Mouse (Mus musculus): ENCODE data around the gene Ifi27l2a. TPM values are rescaled to one million over a fixed set of nuclear protein-coding genes. Genes with fewer than 3 reads are reported as not detected.

Ifi27l2a gene
- 204 TPM for polyA plus RNA-seq (2017; shearing (Covaris generic))

DNA sequence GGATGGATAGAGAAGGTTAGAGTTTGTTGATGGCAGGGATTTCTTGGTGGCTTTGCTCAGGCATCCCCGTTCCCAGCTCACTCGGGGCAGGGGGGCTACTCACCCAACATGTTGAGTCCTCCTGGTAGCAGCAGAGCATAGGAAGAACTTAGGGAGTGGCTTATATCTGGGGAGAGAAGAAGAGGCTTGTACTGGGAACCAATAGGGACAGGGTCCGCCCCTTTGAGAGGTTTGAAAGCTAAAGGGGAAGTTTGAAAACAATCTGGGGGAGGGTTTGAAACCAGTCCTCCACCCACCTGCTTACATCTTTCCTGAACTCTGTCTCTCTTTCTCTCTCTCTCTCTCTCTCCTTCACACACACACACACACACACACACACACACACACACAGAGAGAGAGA is at the start of gene Ifi27l2a:
Gene Ifi27l2a (minus strand): TSS at position 157 of the 400 bp plus-strand sequence.

DNA sequence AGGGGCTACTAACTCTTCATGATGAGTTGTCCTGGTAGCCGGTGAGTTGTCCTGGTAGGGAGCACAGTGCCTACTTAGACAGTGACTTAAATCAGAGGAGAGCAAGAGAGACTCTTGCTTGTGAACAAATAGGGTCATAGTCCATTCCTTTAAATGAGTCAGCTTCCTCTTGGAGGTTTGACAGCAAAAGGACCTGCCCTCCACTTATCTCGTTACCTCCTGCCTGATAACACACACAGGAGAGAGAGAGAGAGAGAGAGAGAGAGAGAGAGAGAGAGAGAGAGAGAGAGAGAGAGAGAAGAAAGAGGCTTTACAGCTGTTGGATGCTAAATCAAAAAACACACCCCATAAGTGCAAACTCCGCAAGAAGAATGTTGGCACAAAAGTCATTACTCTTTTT is 13.7 kb upstream of the Ifi27l2a start, which contains the start of gene Ifi27l2b:
Gene Ifi27l2b (minus strand): TSS at position 84 of the 400 bp plus-strand sequence.

DNA sequence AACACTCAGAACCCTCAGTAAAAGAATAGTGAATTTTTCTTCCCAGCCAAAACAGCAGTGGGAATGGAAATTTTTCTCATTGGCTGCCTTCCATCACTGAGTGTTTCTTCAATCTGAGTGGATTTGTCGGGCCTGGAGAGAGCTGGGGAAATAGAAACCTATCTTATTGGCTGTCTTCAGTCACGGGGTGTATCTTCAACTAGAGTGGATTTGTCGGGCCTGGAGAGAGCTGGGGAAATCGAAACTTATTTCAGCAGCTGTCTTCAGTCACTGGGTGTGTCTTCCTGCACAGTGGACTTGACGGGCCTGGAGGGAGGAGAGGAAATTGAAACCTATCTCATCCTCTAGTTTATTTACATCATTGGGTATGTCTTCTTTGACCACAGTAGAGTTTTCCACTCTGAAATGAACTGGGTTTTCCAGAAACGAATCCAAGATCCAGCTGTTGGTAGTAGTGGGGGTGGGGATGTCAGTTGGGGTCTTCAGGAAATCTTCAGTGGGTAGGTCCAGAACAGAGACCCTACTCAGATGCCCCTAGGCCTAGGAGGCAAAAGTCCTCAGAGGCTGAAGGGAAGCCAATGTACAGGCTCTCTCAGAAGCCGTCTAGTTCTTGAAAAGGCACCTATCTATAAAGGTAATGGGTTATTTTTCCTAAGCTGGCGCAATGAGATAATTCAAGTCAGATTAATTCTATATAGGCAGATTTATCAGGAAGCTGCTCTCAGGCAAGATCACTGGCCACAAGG is 9.3 kb downstream of the Ifi27l2a start, which contains the start of gene Ifi27:
Gene Ifi27 (plus strand): TSS at position 226 of the 746 bp plus-strand sequence.

DNA sequence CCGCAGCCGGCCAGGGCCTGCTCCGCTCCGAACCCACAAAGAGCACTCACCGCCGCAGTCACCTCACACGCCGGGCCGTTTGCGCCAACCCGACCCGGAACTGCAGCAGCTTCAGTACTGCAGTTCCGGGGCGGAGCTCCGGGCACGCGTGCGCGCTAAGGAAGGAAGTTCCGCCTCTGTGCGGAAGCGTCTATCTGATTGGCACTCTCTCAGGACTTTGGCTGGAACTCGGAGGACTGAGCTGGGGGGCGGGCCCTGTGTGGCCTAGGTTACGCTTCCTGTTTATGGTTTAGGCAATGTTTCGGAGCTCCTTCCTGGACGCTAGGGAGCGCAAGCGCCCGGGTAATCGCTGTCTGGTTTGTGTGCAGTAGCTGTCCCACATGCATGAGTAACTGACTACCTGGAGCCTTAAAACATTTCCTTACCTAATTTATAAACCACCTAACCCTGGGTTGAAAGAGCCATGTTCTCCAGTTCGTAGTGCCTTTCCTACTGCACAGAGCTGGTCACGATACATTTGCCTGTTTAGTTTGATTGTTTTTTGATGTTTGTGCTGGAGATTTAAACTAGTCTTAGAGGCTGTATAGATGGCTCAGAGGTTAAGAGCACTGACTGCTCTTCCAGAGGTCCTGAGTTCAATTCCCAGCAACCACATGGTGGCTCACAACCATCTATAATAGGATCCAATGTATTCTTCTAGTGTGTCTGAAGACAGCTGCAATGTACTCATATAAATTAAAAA is 17.6 kb downstream of the Ifi27l2a start, which contains the start of gene Ddx24:
Gene Ddx24 (minus strand): TSS at position 102 of the 742 bp plus-strand sequence.

DNA sequence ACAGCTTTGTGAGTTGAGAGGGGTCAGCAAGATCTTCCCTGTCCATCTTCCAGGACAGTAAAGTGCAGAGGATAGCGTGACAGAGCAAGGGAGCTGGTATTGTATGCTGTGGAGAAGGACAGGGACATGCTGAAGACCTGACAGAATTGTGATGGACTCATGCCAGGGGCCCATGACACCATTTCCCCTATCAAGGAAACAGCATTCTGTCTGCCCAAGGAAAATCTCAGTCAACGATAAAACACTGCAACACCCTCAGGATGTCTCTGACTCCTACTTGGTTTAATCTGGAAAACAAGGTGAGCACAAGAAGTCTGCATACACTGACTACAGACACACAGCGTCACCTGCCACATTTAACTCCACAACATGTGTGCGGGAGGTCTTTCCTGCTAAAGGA is 35.8 kb downstream of the Ifi27l2a start, which contains the start of gene 9330161L09Rik:
Gene 9330161L09Rik (minus strand): TSS at position 101 of the 400 bp plus-strand sequence.

Other genes with a start within 250 kb of the Ifi27l2a start
- not detected for gene Prima1, start 201.5 kb downstream of the Ifi27l2a start, polyA plus RNA-seq (2017; shearing (Covaris generic))
- gene Fam181a, start 132.7 kb downstream of the Ifi27l2a start, polyA plus RNA-seq (2017; shearing (Covaris generic)): not detected
- 8.8 TPM for gene Asb2, start 87.7 kb downstream of the Ifi27l2a start, polyA plus RNA-seq (2017; shearing (Covaris generic))
- 3.0 TPM for gene Otub2, start 55.0 kb downstream of the Ifi27l2a start, polyA plus RNA-seq (2017; shearing (Covaris generic))
- gene 9330161L09Rik, start 35.9 kb downstream of the Ifi27l2a start, polyA plus RNA-seq (2017; shearing (Covaris generic)): 0.51 TPM
- 202 TPM for gene Ddx24, start 17.9 kb downstream of the Ifi27l2a start, polyA plus RNA-seq (2017; shearing (Covaris generic))
- 309 TPM for gene Ifi27, start 9.5 kb downstream of the Ifi27l2a start, polyA plus RNA-seq (2017; shearing (Covaris generic))
- gene Ifi27l2b, start 13.5 kb upstream of the Ifi27l2a start, polyA plus RNA-seq (2017; shearing (Covaris generic)): 0.83 TPM
- not detected for gene Ppp4r4, start 88.6 kb upstream of the Ifi27l2a start, polyA plus RNA-seq (2017; shearing (Covaris generic))
- not detected for gene Serpina10, start 187.8 kb upstream of the Ifi27l2a start, polyA plus RNA-seq (2017; shearing (Covaris generic))
- gene Serpina6, start 213.5 kb upstream of the Ifi27l2a start, polyA plus RNA-seq (2017; shearing (Covaris generic)): not detected
- not detected for gene Serpina16, start 232.5 kb upstream of the Ifi27l2a start, polyA plus RNA-seq (2017; shearing (Covaris generic))